Mouse (Mus musculus): ENCODE measurements around the gene Vmn2r41. TPM values are rescaled to one million over a fixed set of nuclear protein-coding genes. Genes with fewer than 3 reads are reported as not detected.

The Vmn2r41 gene
- not detected in 2 replicates for total RNA-seq (2023)

GRCm38 (mm10) chr7:8161554-8161953, at the start of gene Vmn2r41:
Gene Vmn2r41 (minus strand): TSS chr7:8161654.

DNA sequence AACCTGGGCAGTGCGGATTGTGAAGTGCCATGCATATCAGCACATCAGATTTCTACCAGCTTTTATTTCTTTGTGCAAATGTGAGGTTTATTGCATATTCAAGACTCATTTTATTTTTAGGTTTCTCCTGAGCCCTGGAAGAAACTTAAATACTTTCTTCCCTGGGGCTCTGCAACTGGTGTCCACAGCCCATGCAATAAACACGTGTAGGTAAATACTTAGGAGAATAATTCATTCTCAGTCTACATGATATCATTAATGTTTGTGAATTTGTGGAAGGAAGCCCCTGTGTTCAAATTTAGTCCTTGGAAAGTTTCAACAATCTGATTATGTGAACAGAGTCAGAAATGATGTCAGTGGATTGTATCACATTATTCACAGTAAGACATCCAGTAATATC, 38.8 kb upstream of the Vmn2r41 start, which contains the start of gene Vmn2r42:
Vmn2r42 (minus strand) TSS at position 101 of the 400 bp plus-strand sequence.

Other genes with a start within 250 kb of the Vmn2r41 start
- gene Vmn2r42, start 38.7 kb upstream of the Vmn2r41 start, total RNA-seq (2023) = not detected in 2 replicates
- not detected in 2 replicates for gene Vmn2r43, start 98.9 kb upstream of the Vmn2r41 start, total RNA-seq (2023)
- not detected in 2 replicates for gene Vmn2r44, start 221.7 kb upstream of the Vmn2r41 start, total RNA-seq (2023)

Measured in neutrophil, adult 65 days (primary cell).